Mouse (Mus musculus) neural tube, embryonic 11.5 days (tissue): ENCODE data around the gene Adarb2. TPM values are rescaled to one million over a fixed set of nuclear protein-coding genes. Genes with fewer than 3 reads are reported as not detected.

Experiments
- ATAC-seq: fragments of 200-750 bp; cut with Nextera tagmentation; 2 replicates; pipeline ENCODE4 v1.8.0; 2017; ENCODE audit warnings: moderate number of reproducible peaks, mild to moderate bottlenecking, moderate TSS enrichment, moderate library complexity; ENCODE audit not compliant: insufficient read depth, low FRiP score, low TSS enrichment
- DNase-seq: peaks from one replicate; pipeline ENCODE4 v3.0.0-alpha.2; 2015; ENCODE audit warnings: low spot score
- H3K27ac ChIP-seq: fragments of 300-500 bp; sonication (generic); 2 replicates; pipeline ENCODE4 v1.5.1; 2014; ENCODE audit warnings: low read depth, mild to moderate bottlenecking, low read length
- H3K27me3 ChIP-seq: fragments of 300-500 bp; sonication (generic); 2 replicates; pipeline ENCODE4 v1.6.1; 2014; ENCODE audit warnings: mild to moderate bottlenecking, low read length, mixed read lengths; ENCODE audit not compliant: control insufficient read depth, insufficient read depth
- H3K36me3 ChIP-seq: fragments of 300-500 bp; sonication (generic); 2 replicates; pipeline ENCODE4 v1.6.1; 2014; ENCODE audit warnings: mild to moderate bottlenecking, low read length, moderate library complexity, mixed read lengths; ENCODE audit not compliant: control insufficient read depth, insufficient read depth
- H3K4me1 ChIP-seq: fragments of 300-500 bp; sonication (generic); 2 replicates; pipeline ENCODE4 v1.6.1; 2014; ENCODE audit warnings: low read length, mixed read lengths; ENCODE audit not compliant: control insufficient read depth, insufficient read depth
- H3K4me2 ChIP-seq: fragments of 300-500 bp; sonication (generic); 2 replicates; pipeline ENCODE4 v1.6.1; 2014; ENCODE audit warnings: low read depth, mild to moderate bottlenecking, moderate library complexity
- H3K4me3 ChIP-seq: fragments of 300-500 bp; sonication (generic); 2 replicates; pipeline ENCODE4 v1.5.1; 2014; ENCODE audit warnings: low read depth, low read length
- H3K9ac ChIP-seq: fragments of 300-500 bp; sonication (generic); 2 replicates; pipeline ENCODE4 v1.6.1; 2014; ENCODE audit warnings: mild to moderate bottlenecking, low read length
- H3K9me3 ChIP-seq: fragments of 300-500 bp; sonication (generic); 2 replicates; pipeline ENCODE4 v1.6.1; 2016; ENCODE audit warnings: low read length; ENCODE audit not compliant: control insufficient read depth
- WGBS: fragments of 180-500 bp; shearing (Covaris S2); extraction: QIAGEN DNeasy Blood & Tissue Kit; methylation state at CpG from one replicate; pipeline ENCODE4 v1.1.7; 2014; 5-methylcytosine and 5-hydroxymethylcytosine counted together
- polyA plus RNA-seq: library from polyadenylated mRNA; unstranded; fragments of >200 nt; fragmentation: Nextera tagmentation; extraction: Ambion mirVana; gene quantifications from 2 replicates; pipeline ENCODE4 v1.2.1, GENCODE M21; 2014

Gene Adarb2
- polyA plus RNA-seq, 1 experiment from 2014 or later = 5.0 TPM

DNA sequence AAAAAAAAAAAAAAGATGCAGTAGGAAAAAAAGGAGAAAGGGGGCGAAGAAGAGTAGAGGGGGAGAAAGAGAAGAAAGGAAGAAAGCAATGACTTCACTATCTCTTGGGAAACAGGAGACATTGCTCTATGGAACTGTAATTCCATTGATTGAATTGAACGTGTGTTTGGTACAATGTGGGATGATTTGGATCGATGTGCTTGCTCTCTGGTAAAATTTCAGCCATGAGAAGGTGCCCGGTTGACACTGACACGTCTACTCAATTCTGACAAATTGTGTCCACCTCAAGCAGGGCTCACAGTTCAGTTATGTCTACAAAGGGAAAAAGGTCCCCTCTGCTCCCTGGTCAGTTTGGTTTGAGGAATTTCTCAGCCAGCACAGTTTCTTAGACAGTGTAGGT is 495.8 kb downstream of the Adarb2 start:
- H3K9me3 ChIP-seq = no peaks in the 10 kb centered on the region
- no peak for DNase-seq
- H3K4me2 ChIP-seq = no peak overlapping the region
- no peak overlapping the region for H3K9ac ChIP-seq
- H3K36me3 ChIP-seq = no peaks in the 10 kb centered on the region
- H3K27me3 ChIP-seq = no peaks in the 10 kb centered on the region
- 95% methylated on average over 5 of the region's 5 CpGs for WGBS
- no peak overlapping the region for H3K4me3 ChIP-seq
- no peak for ATAC-seq
- no peak overlapping the region for H3K27ac ChIP-seq
- no peaks in the 10 kb centered on the region for H3K4me1 ChIP-seq

DNA sequence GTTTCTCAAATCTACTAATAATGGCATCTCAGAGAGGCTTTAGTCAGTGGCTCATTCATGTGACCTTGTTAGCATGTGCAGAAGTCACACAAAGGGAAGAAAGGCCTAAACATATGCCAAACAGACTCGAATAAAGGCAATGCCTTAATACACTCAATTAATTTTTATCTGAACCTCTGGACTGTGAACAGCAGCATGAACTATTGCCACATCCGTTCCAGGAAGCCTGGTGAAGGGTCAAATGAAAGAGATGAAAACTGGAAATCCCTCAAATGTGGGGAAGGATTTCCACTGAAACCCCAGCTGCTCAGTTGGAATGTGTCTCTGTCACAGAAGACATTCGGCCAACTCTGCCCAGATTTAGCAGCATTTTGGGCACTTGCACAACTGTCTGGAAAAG is 497.2 kb downstream of the Adarb2 start:
- no peak for ATAC-seq
- Histone ChIP-seq H3K27me3 (no peaks in the 10 kb centered on the region), H3K4me2 (no peak overlapping the region), H3K9me3 (no peaks in the 10 kb centered on the region), H3K36me3 (no peaks in the 10 kb centered on the region), H3K27ac (no peak overlapping the region), H3K4me1 (no peaks in the 10 kb centered on the region), H3K4me3 (no peak overlapping the region), H3K9ac (no peak overlapping the region)
- no peak for DNase-seq
- 79% methylated on average over 3 of the region's 3 CpGs for WGBS

DNA sequence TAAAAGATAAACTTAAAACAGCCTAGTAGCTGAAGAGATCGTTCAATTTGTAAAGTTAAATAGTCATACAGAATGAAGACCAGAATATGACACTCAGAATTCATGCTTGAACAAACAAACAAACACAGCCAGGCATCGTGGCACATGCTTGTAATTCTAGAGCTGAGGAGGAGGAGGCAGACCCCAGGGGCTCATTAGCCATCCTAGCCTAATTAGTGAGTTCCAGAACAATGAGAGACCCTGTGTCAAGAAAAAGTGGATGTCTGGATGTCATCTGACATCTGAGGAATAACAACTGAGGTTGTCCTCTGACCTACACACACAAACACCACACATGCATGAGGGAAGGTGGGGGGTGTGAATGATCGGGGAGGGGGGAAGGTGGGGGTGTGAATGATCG is 498.3 kb downstream of the Adarb2 start:
- 65% methylated on average over 4 of the region's 4 CpGs for WGBS
- Histone ChIP-seq H3K9me3 (no peaks in the 10 kb centered on the region), H3K4me3 (no peak overlapping the region), H3K36me3 (no peaks in the 10 kb centered on the region), H3K4me1 (no peaks in the 10 kb centered on the region), H3K9ac (no peak overlapping the region), H3K27me3 (no peaks in the 10 kb centered on the region), H3K27ac (no peak overlapping the region), H3K4me2 (no peak overlapping the region)
- DNase-seq (no peak), ATAC-seq (no peak)

DNA sequence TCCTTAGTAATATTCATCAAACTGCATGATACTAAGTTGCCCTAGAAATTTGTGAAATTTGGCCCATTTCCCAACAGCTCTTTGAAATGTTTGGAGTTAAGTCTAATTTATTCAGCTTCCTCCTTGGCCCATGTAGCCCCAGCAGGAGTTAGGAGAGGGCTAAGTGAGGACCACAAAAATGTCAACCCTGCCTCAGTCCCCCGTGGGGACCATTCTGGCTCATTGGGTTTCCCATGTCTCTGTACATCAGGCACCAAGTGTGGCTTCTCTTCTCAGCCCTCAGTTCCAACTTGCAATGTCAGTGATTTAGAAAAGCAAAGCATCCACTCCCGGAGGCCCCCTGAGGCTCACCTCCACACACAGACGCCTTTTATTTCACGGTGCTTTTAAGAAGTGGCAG is 502.6 kb downstream of the Adarb2 start:
- H3K36me3 ChIP-seq = no peaks in the 10 kb centered on the region
- DNase-seq (no peak), ATAC-seq (no peak)
- no peak overlapping the region for H3K27ac ChIP-seq
- no peaks in the 10 kb centered on the region for H3K9me3 ChIP-seq
- WGBS = 36% methylated on average over 4 of the region's 4 CpGs
- H3K4me3 ChIP-seq = no peak overlapping the region
- H3K9ac ChIP-seq = no peak overlapping the region
- no peak overlapping the region for H3K4me2 ChIP-seq
- H3K4me1 ChIP-seq = no peaks in the 10 kb centered on the region
- H3K27me3 ChIP-seq = no peaks in the 10 kb centered on the region

DNA sequence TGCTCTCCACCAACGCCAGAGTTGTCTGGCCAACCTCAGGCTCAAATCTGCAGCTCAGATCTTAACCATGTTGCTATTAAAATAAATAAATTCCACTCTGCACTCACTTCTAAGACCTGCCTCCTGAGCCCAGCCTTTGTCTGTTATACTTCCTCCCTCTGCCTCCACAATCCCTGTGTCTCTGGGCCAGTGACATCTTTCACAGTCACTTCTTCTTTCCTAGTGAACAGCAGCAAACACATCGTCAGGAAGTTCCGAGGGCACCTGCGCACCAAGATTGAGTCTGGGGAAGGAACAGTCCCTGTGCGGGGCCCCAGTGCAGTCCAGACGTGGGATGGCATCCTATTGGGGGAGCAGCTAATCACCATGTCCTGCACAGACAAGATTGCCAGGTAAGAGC is 510.7 kb downstream of the Adarb2 start:
- Histone ChIP-seq H3K9me3 (no peaks in the 10 kb centered on the region), H3K27me3 (no peaks in the 10 kb centered on the region), H3K4me2 (no peak overlapping the region), H3K27ac (no peak overlapping the region), H3K4me3 (no peak overlapping the region), H3K36me3 (no peaks in the 10 kb centered on the region), H3K4me1 (no peaks in the 10 kb centered on the region), H3K9ac (no peak overlapping the region)
- DNase-seq (no peak), ATAC-seq (no peak)
- 86% methylated on average over 6 of the region's 6 CpGs for WGBS

DNA sequence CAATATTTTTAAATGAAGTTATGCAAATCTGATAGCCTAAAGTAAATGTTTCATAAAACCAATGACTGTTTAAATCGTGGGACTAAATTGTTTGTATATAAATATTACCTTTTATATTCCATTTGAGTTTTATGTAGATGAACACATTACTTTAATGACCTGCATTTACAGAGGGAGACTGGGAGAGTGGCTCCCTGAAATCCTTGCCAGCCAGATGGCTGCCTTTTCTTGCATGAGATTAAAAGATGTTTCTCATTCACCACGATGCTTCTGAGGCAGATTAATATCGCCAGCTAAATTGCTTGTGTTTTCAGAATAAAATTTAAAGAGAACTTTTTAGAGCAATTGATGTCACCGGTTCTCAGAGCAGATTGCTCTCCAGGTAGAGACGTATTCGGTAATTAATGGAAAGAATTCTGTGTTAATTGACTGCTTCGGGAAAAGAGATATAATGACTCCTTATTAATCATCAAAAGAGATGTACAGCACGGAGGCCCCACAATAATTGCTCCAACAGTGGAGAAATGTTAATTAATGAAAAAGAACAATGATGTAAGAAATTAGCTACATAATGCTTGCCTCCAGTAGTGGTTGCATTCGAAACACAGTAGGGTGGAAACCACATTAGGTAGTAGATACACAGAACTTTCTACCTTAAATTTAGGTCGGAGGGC is 527.4 kb downstream of the Adarb2 start:
- Histone ChIP-seq H3K27ac (no peak overlapping the region), H3K36me3 (no peaks in the 10 kb centered on the region), H3K4me3 (no peak overlapping the region), H3K9me3 (no peaks in the 10 kb centered on the region), H3K4me2 (no peak overlapping the region), H3K27me3 (no peaks in the 10 kb centered on the region), H3K9ac (no peak overlapping the region), H3K4me1 (no peaks in the 10 kb centered on the region)
- ATAC-seq (no peak), DNase-seq (no peak)
- 85% methylated on average over 10 of the region's 10 CpGs for WGBS

DNA sequence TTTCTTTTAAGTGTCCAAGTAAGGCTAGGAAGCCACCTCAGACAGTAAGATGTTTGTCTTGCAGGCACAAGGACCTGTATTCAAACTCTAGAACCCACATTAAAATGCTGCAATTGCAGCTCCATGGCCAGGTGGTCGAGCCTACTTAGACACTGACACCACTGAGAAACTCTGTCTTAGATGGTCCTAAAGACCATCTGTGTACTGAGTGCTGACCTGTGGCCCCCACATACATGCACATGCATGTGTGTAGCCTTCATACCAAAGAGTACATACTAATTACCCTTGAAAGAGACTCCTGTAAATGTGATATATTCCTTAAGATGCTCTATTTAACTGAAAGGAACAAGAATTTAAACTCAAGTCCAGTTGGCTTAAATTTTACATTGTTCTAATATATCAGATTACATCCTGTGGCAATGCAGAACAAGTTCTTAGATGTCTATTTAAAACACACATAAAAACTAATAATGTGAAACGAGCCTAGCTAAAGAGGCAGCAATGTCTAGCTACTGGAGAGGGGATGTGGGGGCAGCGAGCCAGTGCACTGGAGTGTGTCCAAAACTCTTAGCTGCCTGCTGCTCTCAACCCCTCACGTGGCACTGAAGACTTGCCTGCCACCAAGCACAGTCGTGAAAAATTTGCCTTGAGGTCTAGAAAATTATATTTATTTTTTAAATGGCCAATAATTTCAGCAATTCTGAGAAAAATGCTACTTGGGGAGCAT is 534.6 kb downstream of the Adarb2 start:
- H3K27me3 ChIP-seq = no peaks in the 10 kb centered on the region
- no peak for ATAC-seq
- H3K4me2 ChIP-seq = no peak overlapping the region
- no peaks in the 10 kb centered on the region for H3K36me3 ChIP-seq
- no peak overlapping the region for H3K9ac ChIP-seq
- no peaks in the 10 kb centered on the region for H3K4me1 ChIP-seq
- 75% methylated on average over 5 of the region's 5 CpGs for WGBS
- no peaks in the 10 kb centered on the region for H3K9me3 ChIP-seq
- no peak overlapping the region for H3K4me3 ChIP-seq
- no peak for DNase-seq
- no peak overlapping the region for H3K27ac ChIP-seq

DNA sequence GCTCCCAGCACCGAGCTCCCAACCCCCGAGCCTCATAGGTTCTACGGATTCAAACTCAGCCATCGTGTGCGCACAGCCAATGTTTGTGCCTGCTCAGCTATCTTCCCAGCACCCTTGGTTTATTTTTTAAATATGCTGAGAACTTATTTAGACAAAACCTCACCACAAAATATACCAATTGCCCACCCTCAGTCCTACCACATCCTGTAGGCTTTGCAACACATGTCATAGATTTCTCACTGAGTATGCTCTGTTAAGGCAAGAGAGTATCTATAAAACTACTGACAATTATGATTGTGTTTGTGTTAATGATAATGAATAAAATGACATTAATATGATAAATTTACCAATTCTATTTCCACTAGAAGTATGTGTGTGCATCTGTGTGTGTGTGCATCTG is 540.1 kb downstream of the Adarb2 start:
- Histone ChIP-seq H3K36me3 (no peaks in the 10 kb centered on the region), H3K27me3 (no peaks in the 10 kb centered on the region), H3K9ac (no peak overlapping the region), H3K4me1 (no peaks in the 10 kb centered on the region), H3K4me2 (no peak overlapping the region), H3K4me3 (no peak overlapping the region), H3K27ac (no peak overlapping the region), H3K9me3 (no peaks in the 10 kb centered on the region)
- ATAC-seq (no peak), DNase-seq (no peak)
- 94% methylated on average over 5 of the region's 5 CpGs for WGBS

DNA sequence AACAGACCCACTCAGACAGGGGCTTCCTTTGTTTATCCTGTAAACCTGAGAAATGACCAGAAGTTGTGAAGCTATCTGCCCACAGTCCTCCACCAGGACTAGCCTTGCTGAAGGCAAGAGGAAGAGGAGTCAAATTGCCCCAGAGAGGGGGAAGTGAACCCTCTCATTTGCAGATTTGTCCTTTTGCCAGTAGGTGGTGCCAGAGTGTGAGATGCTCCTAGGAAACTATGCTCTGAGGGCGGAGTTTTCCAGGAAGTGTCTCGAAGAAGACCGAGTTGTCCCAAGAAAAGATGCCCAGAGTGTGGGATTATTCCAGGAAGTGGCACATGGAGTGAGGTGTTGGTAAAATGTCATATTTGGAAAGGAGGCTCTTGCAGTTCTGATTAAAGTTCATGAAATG is 541.9 kb downstream of the Adarb2 start:
- H3K36me3 ChIP-seq = no peaks in the 10 kb centered on the region
- no peak overlapping the region for H3K4me2 ChIP-seq
- H3K9me3 ChIP-seq = no peaks in the 10 kb centered on the region
- no peak overlapping the region for H3K4me3 ChIP-seq
- H3K4me1 ChIP-seq = no peaks in the 10 kb centered on the region
- H3K27me3 ChIP-seq = no peaks in the 10 kb centered on the region
- ATAC-seq (no peak), DNase-seq (no peak)
- no peak overlapping the region for H3K9ac ChIP-seq
- 75% methylated on average over 3 of the region's 3 CpGs for WGBS
- no peak overlapping the region for H3K27ac ChIP-seq
